Mouse (Mus musculus) regulatory T cell (primary cell): ENCODE data around the gene Canx.

Source experiments
- in situ Hi-C: fragments of 300-600 bp; cut with MboI, MseI; formaldehyde crosslinking; loops from one replicate; pipeline ENCODE4 v1.15.1; 2025; ENCODE audit warnings: high pct_unique_total_duplicates

Gene Canx

GRCm38 (mm10) chr11:50275568-50276151 is 49.8 kb downstream of the Canx start:
- in situ Hi-C loops: no loop called here

GRCm38 (mm10) chr11:50275077-50275476 is 50.4 kb downstream of the Canx start:
- in situ Hi-C loops: no loop called here

GRCm38 (mm10) chr11:50272819-50273218 is 52.7 kb downstream of the Canx start:
- in situ Hi-C loops: no loop called here

GRCm38 (mm10) chr11:50269885-50270284 is 55.6 kb downstream of the Canx start:
- in situ Hi-C loops: no loop called here

GRCm38 (mm10) chr11:50269163-50269562 is 56.3 kb downstream of the Canx start:
- in situ Hi-C loops: no loop called here

- in situ Hi-C loops: no loop called here
Measured at GRCm38 (mm10) chr11:50266997-50267396, 58.5 kb downstream of the Canx start.

- in situ Hi-C loops: no loop called here
Measured at GRCm38 (mm10) chr11:50265931-50266330, 59.5 kb downstream of the Canx start.

- in situ Hi-C loops: no loop called here
Measured at GRCm38 (mm10) chr11:50263198-50263597, 62.3 kb downstream of the Canx start.

GRCm38 (mm10) chr11:50262020-50262419 is 63.5 kb downstream of the Canx start:
- in situ Hi-C loops: no loop called here

- in situ Hi-C loops: no loop called here
Measured at GRCm38 (mm10) chr11:50258310-50258709, 67.2 kb downstream of the Canx start.

GRCm38 (mm10) chr11:50256615-50257014 is 68.9 kb downstream of the Canx start:
- in situ Hi-C loops: no loop called here

- in situ Hi-C loops: no loop called here
Measured at GRCm38 (mm10) chr11:50254010-50254580, 71.4 kb downstream of the Canx start.

- in situ Hi-C loops: no loop called here
Measured at GRCm38 (mm10) chr11:50253393-50253792, 72.1 kb downstream of the Canx start.

- in situ Hi-C loops: no loop called here
Measured at GRCm38 (mm10) chr11:50252684-50253265, 72.7 kb downstream of the Canx start.

GRCm38 (mm10) chr11:50252166-50252565 is 73.3 kb downstream of the Canx start:
- in situ Hi-C loops: no loop called here

GRCm38 (mm10) chr11:50248473-50249171 is 76.9 kb downstream of the Canx start:
- in situ Hi-C loops: loop anchor here (5.0 kb wide), 1 partner anchor 571 kb away; no protein-coding TSS in a partner anchor

- in situ Hi-C loops: loop anchor here (5.0 kb wide), 1 partner anchor 568 kb away; no protein-coding TSS in a partner anchor
Measured at GRCm38 (mm10) chr11:50245269-50245668, 80.2 kb downstream of the Canx start.
